Mouse (Mus musculus): ENCODE measurements around the gene Gm3417.
"Not testable (repeated sequence)": the region's sequence is repeated elsewhere in the genome, so short reads cannot be mapped to it uniquely, and the experiment has no call there.

Gene Gm3417

GRCm38 (mm10) chr17:14978362-14979038, at the start of gene Gm3417, which contains the start of gene 9030025P20Rik:
Gene Gm3417 (minus strand): TSS chr17:14978790.
Gene 9030025P20Rik (plus strand): TSS chr17:14978468.
- DNase-seq (ENCODE audit: low spot score): not testable (repeated sequence)

- DNase-seq (ENCODE audit: low spot score): not testable (repeated sequence)
Measured at GRCm38 (mm10) chr17:15025513-15025912, 46.9 kb upstream of the Gm3417 start.

GRCm38 (mm10) chr17:15024502-15025193, 46.1 kb upstream of the Gm3417 start:
- not testable (repeated sequence) for DNase-seq (ENCODE audit: low spot score)

- DNase-seq (ENCODE audit: low spot score): not testable (repeated sequence)
Measured at GRCm38 (mm10) chr17:15023878-15024492, 45.4 kb upstream of the Gm3417 start.

- DNase-seq (ENCODE audit: low spot score): peak; percentile 1
Measured at GRCm38 (mm10) chr17:15021503-15022220, 43.1 kb upstream of the Gm3417 start.

- not testable (repeated sequence) for DNase-seq (ENCODE audit: low spot score)
Measured at GRCm38 (mm10) chr17:15009706-15010413, 31.3 kb upstream of the Gm3417 start, which contains the start of gene Gm3435. Gene Gm3435 (plus strand): TSS chr17:15010176.

GRCm38 (mm10) chr17:15009088-15009487, 30.5 kb upstream of the Gm3417 start:
- DNase-seq (ENCODE audit: low spot score): not testable (repeated sequence)

GRCm38 (mm10) chr17:15000047-15000446, 21.5 kb upstream of the Gm3417 start:
- DNase-seq (ENCODE audit: low spot score): not testable (repeated sequence)

GRCm38 (mm10) chr17:14994140-14994539, 15.6 kb upstream of the Gm3417 start:
- DNase-seq (ENCODE audit: low spot score): not testable (repeated sequence)

GRCm38 (mm10) chr17:14993139-14993832, 14.7 kb upstream of the Gm3417 start:
- DNase-seq (ENCODE audit: low spot score): not testable (repeated sequence)

- DNase-seq (ENCODE audit: low spot score): not testable (repeated sequence)
Measured at GRCm38 (mm10) chr17:14992522-14993138, 14.0 kb upstream of the Gm3417 start.

GRCm38 (mm10) chr17:14990116-14990702, 11.6 kb upstream of the Gm3417 start:
- not testable (repeated sequence) for DNase-seq (ENCODE audit: low spot score)

GRCm38 (mm10) chr17:14977718-14978361, 750 bp downstream of the Gm3417 start:
- not testable (repeated sequence) for DNase-seq (ENCODE audit: low spot score)

- not testable (repeated sequence) for DNase-seq (ENCODE audit: low spot score)
Measured at GRCm38 (mm10) chr17:14968373-14968913, 10.1 kb downstream of the Gm3417 start.

GRCm38 (mm10) chr17:14961557-14962154, 16.9 kb downstream of the Gm3417 start:
- DNase-seq (ENCODE audit: low spot score): not testable (repeated sequence)

- not testable (repeated sequence) for DNase-seq (ENCODE audit: low spot score)
Measured at GRCm38 (mm10) chr17:14960951-14961556, 17.5 kb downstream of the Gm3417 start, which contains the start of gene Phf10. Gene Phf10 (minus strand): TSS chr17:14961273.

- DNase-seq (ENCODE audit: low spot score): no peak
Measured at GRCm38 (mm10) chr17:14960520-14960919, 18.1 kb downstream of the Gm3417 start.

- no peak for DNase-seq (ENCODE audit: low spot score)
Measured at GRCm38 (mm10) chr17:14959979-14960378, 18.6 kb downstream of the Gm3417 start.
